Mouse (Mus musculus) kidney, adult 2 months (tissue): Measurements from ENCODE around the gene Usp34. TPM values are rescaled to one million over a fixed set of nuclear protein-coding genes. Genes with fewer than 3 reads are reported as not detected.
"Not testable (repeated sequence)": the region's sequence is repeated elsewhere in the genome, so short reads cannot be mapped to it uniquely, and the experiment has no call there.

ENCODE experiments used
- DNase-seq: peaks from one replicate; pipeline ENCODE4 v3.0.0; 2021
- H3K27ac ChIP-seq: fragments of 200-500 bp; 2 replicates; pipeline ENCODE4 v1.5.1; 2012; ENCODE audit warnings: low read depth, low read length, control low read depth, inconsistent platforms; ENCODE audit not compliant: insufficient read depth
- H3K27me3 ChIP-seq: fragments of 200-500 bp; replicated peaks from 2 replicates; pipeline ENCODE4 v1.6.1; 2012; ENCODE audit warnings: mild to moderate bottlenecking, moderate library complexity, low read length, inconsistent platforms; ENCODE audit not compliant: control insufficient read depth, insufficient read depth
- H3K36me3 ChIP-seq: fragments of 200-500 bp; 2 replicates; pipeline ENCODE4 v1.6.1; 2012; ENCODE audit warnings: mild to moderate bottlenecking, moderate library complexity, low read length, inconsistent platforms; ENCODE audit not compliant: control insufficient read depth, insufficient read depth
- H3K4me1 ChIP-seq: fragments of 200-500 bp; 2 replicates; pipeline ENCODE4 v1.6.1; 2011; ENCODE audit warnings: low read length; ENCODE audit not compliant: control insufficient read depth, insufficient read depth
- H3K4me3 ChIP-seq: fragments of 200-500 bp; 2 replicates; pipeline ENCODE4 v1.5.1; 2011; ENCODE audit warnings: mild to moderate bottlenecking, low read depth, low read length, control low read depth; ENCODE audit not compliant: insufficient read depth
- CTCF ChIP-seq: fragments of 200-500 bp; conservative IDR thresholded peaks from 2 replicates; pipeline ENCODE4 v1.5.1; 2011; ENCODE audit warnings: low read depth, mild to moderate bottlenecking, control low read depth, low read length, moderate library complexity, mixed read lengths; ENCODE audit not compliant: insufficient read depth, insufficient read length
- POLR2A ChIP-seq: fragments of 200-500 bp; IDR thresholded peaks from one replicate; pipeline ENCODE4 v1.6.1; 2011; ENCODE audit warnings: low read depth, low read length, control low read depth
- WGBS: fragments of 180-500 bp; shearing (Covaris S2); methylation state at CpG from one replicate; pipeline ENCODE4 v1.1.7; 2018; 5-methylcytosine and 5-hydroxymethylcytosine counted together
- polyA plus RNA-seq: library from polyadenylated mRNA; depleted of rRNA; stranded (reverse); fragments of >200 nt; gene quantifications from 2 replicates; pipeline ENCODE4 v1.2.3, GENCODE M21; 2012

Usp34 gene
- polyA plus RNA-seq, 1 experiment: 10.3 TPM

GRCm38 (mm10) chr11:23275780-23276179, 30.9 kb upstream of the Usp34 start:
- TF ChIP-seq CTCF (no peak), POLR2A (no peak)
- WGBS: 65% methylated on average over 3 of the region's 3 CpGs
- Histone ChIP-seq H3K36me3 (peaks cover 18% of the 10 kb centered on the region), H3K4me3 (no peak overlapping the region), H3K4me1 (no peaks in the 10 kb centered on the region), H3K27ac (no peak overlapping the region), H3K27me3 (no peaks in the 10 kb centered on the region)
- no peak for DNase-seq

GRCm38 (mm10) chr11:23284469-23284868, 22.2 kb upstream of the Usp34 start:
- Histone ChIP-seq H3K4me1 (no peaks in the 10 kb centered on the region), H3K36me3 (peaks cover 9% of the 10 kb centered on the region), H3K27me3 (no peaks in the 10 kb centered on the region), H3K27ac (no peak overlapping the region), H3K4me3 (no peak overlapping the region)
- WGBS: 94% methylated on average over 4 of the region's 4 CpGs
- DNase-seq: no peak
- TF ChIP-seq CTCF (no peak), POLR2A (no peak)

DNA sequence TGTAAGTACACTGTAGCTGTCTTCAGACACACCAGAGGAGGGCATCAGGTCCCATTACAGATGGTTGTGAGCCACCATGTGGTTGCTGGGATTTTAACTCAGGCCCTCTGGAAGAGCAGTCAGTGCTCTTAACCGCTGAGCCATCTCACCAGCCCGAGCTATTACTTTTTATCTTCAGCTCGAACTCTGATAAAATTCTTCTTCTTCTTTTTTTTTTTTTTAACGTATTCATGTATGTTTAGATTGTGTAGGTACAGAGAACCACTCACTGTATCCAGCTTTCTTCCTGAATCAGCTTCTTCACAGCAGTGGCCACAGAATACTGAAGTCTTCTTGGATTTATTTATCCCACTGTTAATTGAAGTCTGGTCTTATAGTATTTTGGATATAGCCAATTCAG, 17.8 kb upstream of the Usp34 start:
- H3K4me3 ChIP-seq, H3K27me3 ChIP-seq, H3K36me3 ChIP-seq, H3K4me1 ChIP-seq, DNase-seq, H3K27ac ChIP-seq: not testable (repeated sequence)
- 92% methylated on average over 4 of the region's 4 CpGs for WGBS

- TF ChIP-seq POLR2A (no peak), CTCF (no peak)
- DNase-seq: no peak
- Histone ChIP-seq H3K36me3 (peaks cover 14% of the 10 kb centered on the region), H3K27me3 (no peaks in the 10 kb centered on the region), H3K4me3 (no peak overlapping the region), H3K4me1 (no peaks in the 10 kb centered on the region), H3K27ac (no peak overlapping the region)
- 99% methylated on average over 2 of the region's 2 CpGs for WGBS
These were observed 9.3 kb upstream of the Usp34 start for GRCm38 (mm10) chr11:23297379-23297778.

DNA sequence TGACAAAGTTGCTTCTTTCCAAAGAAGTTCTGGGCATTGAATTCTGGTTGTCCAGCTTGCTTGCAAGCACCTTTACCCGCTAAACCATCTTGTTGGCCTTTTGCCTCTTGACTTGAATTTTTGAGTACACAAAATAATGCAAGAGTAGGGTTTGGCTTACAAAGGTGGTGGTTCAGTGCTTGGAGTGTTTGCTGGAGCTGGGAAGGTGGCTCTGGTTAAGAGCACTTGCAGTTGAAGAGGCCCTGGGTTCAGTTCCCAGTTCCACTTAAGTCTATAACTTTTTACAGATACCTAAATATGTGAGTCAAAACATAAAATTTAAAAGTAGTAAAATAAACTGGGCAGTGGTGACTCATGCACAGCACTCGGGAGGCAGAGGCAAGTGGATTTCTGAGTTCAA, 8.4 kb upstream of the Usp34 start:
- Histone ChIP-seq H3K36me3 (peaks cover 14% of the 10 kb centered on the region), H3K4me3 (no peak overlapping the region), H3K27ac (no peak overlapping the region), H3K27me3 (no peaks in the 10 kb centered on the region), H3K4me1 (no peaks in the 10 kb centered on the region)
- WGBS: 96% methylated on average over 2 of the region's 2 CpGs
- TF ChIP-seq CTCF (no peak), POLR2A (no peak)
- DNase-seq: no peak

GRCm38 (mm10) chr11:23299910-23300309, 6.8 kb upstream of the Usp34 start:
- Histone ChIP-seq H3K4me1 (no peaks in the 10 kb centered on the region), H3K4me3 (no peak overlapping the region), H3K27ac (no peak overlapping the region), H3K27me3 (no peaks in the 10 kb centered on the region), H3K36me3 (peaks cover 8% of the 10 kb centered on the region)
- 96% methylated on average over 1 of the region's 1 CpGs for WGBS
- no peak for DNase-seq
- no peak for TF ChIP-seq CTCF
- TF ChIP-seq POLR2A: no peak

DNA sequence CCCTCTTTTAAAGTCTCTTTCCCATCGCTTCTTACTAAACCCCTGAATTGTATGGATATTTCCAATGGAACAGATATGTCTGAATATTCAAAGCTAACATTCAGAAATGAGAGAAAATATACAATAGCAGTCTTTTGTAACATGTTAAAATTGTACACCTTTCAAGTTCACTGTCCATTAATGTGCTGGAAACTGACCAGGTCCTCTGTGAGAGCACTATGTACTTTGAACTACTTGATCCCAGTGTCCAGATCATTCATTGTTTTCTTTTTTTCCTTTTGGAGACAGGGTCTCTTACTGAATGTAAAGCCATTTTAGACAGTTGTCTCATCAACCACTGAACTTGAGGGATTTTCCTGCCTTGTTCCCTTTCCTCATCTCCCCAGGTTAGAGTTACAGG, 3.6 kb upstream of the Usp34 start:
- Histone ChIP-seq H3K4me1 (peaks cover 2% of the 10 kb centered on the region; the same call in 1 of the 2 replicates), H3K4me3 (no peak overlapping the region), H3K36me3 (0 out of 2 replicates have a peak, but pooled peaks cover 2% of the 10 kb centered on the region), H3K27me3 (no peaks in the 10 kb centered on the region), H3K27ac (no peak overlapping the region)
- 78% methylated on average over 1 of the region's 1 CpGs for WGBS
- TF ChIP-seq CTCF (no peak), POLR2A (no peak)
- DNase-seq: peak; percentile 64

- peak overlapping the region; percentile 88 for H3K4me3 ChIP-seq
- not testable (repeated sequence) for H3K27me3 ChIP-seq, H3K36me3 ChIP-seq, DNase-seq
- peaks cover 11% of the 10 kb centered on the region; the same call in 1 of the 2 replicates for H3K4me1 ChIP-seq
- WGBS: 34% methylated on average over 10 of the region's 10 CpGs
- H3K27ac ChIP-seq: peak overlapping the region; percentile 91
These were observed 1.5 kb upstream of the Usp34 start for GRCm38 (mm10) chr11:23305101-23305672.
